Mouse (Mus musculus): ENCODE measurements around the gene Tspyl3.

- TF ChIP-seq CTCF (IDR thresholded peaks at IDR 0.05 in 2 of 3, conservative IDR thresholded peaks at IDR 0.05 in 1 of 3; ENCODE audit: control insufficient read depth in 1 of 3, insufficient read depth in 1 of 3, low read depth in 2 of 3, low read length in 3 of 3, poor library complexity in 1 of 3, severe bottlenecking in 1 of 3) (no peak), POLR2A (IDR thresholded peaks at IDR 0.05; ENCODE audit: control insufficient read depth in 1 of 2, insufficient read depth in 1 of 2, low read depth in 1 of 2, low read length in 2 of 2, poor library complexity in 1 of 2) (no peak), USF2 (IDR thresholded peaks at IDR 0.05; ENCODE audit: borderline replicate concordance in 1 of 2, insufficient read depth in 1 of 2, low read depth in 1 of 2, low read length in 2 of 2) (no peak)
Measured at GRCm38 (mm10) chr2:153222130-153222529, 3.1 kb downstream of the Tspyl3 start.
